Mouse (Mus musculus) small intestine, adult 2 months (tissue): ENCODE measurements around the gene A030014E15Rik. TPM values are rescaled to one million over a fixed set of nuclear protein-coding genes. Genes with fewer than 3 reads are reported as not detected.

Experiments
- H3K27ac ChIP-seq: fragments of 200-500 bp; 2 replicates; pipeline ENCODE4 v1.5.1; 2012; ENCODE audit warnings: low read depth, low read length, control low read depth, inconsistent platforms; ENCODE audit not compliant: insufficient read depth
- H3K27me3 ChIP-seq: fragments of 200-500 bp; 2 replicates; pipeline ENCODE4 v1.6.1; 2012; ENCODE audit warnings: mild to moderate bottlenecking, moderate library complexity, low read length, inconsistent platforms; ENCODE audit not compliant: control insufficient read depth, insufficient read depth
- H3K36me3 ChIP-seq: fragments of 200-500 bp; 2 replicates; pipeline ENCODE4 v1.6.1; 2012; ENCODE audit warnings: mild to moderate bottlenecking, low read length, control low read depth, inconsistent platforms; ENCODE audit not compliant: control insufficient read depth, insufficient read depth
- H3K4me1 ChIP-seq: fragments of 200-500 bp; 2 replicates; pipeline ENCODE4 v1.6.1; 2012; ENCODE audit warnings: low read length, inconsistent platforms, mixed read lengths; ENCODE audit not compliant: control insufficient read depth, insufficient read depth, insufficient read length
- H3K4me3 ChIP-seq: fragments of 200-500 bp; 2 replicates; pipeline ENCODE4 v1.5.1; 2012; ENCODE audit warnings: low read depth, mild to moderate bottlenecking, control low read depth, inconsistent platforms, low read length, moderate library complexity
- CTCF ChIP-seq: fragments of 200-500 bp; IDR thresholded peaks from 2 replicates; pipeline ENCODE4 v1.5.1; 2012; ENCODE audit warnings: low read depth, mild to moderate bottlenecking, control low read depth, inconsistent platforms, low read length, moderate library complexity, mixed read lengths; ENCODE audit not compliant: insufficient replicate concordance, insufficient read length; ENCODE audit errors: extremely low read depth
- POLR2A ChIP-seq: fragments of 200-500 bp; IDR thresholded peaks from 2 replicates; pipeline ENCODE4 v1.6.1; 2012; ENCODE audit warnings: low read depth, mild to moderate bottlenecking, control low read depth, inconsistent platforms, low read length, moderate library complexity
- WGBS: fragments of 180-500 bp; shearing (Covaris S2); methylation state at CpG from one replicate; pipeline ENCODE4 v1.1.7; 2018; 5-methylcytosine and 5-hydroxymethylcytosine counted together
- polyA plus RNA-seq: library from polyadenylated mRNA; depleted of rRNA; stranded (reverse); fragments of >200 nt; gene quantifications from 2 replicates; pipeline ENCODE4 v1.2.3, GENCODE M21; 2012; rRNA removed

Gene A030014E15Rik
- polyA plus RNA-seq, 1 experiment = not detected

GRCm38 (mm10) chr1:82972046-82972445 is 47.3 kb downstream of the A030014E15Rik start:
- no peaks in the 10 kb centered on the region for H3K36me3 ChIP-seq
- TF ChIP-seq POLR2A (no peak), CTCF (no peak)
- H3K27ac ChIP-seq = no peak overlapping the region
- H3K4me3 ChIP-seq = no peak overlapping the region
- no peaks in the 10 kb centered on the region for H3K27me3 ChIP-seq
- peaks cover 10% of the 10 kb centered on the region; the same call in 1 of the 2 replicates for H3K4me1 ChIP-seq
- 44% methylated on average over 4 of the region's 4 CpGs for WGBS

DNA sequence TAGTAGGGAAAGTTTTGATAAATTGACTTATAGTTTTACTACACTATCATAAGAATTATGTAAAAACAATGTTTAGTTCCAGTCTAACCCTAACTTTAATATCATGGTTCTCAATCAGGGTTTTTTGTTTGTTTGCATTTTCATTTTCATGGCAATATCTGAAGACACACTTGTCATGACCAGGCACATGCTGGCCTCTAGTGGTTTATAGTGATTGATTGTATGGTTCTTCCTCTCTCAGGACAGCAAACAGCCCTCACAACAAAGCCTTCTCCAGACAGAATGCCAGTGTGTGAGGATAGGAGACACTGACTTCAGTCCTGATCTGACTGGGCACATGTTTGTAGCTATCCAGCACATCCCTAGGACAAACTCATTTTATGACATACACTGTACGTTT is 48.5 kb downstream of the A030014E15Rik start:
- WGBS = 83% methylated on average over 1 of the region's 1 CpGs
- no peak overlapping the region for H3K4me3 ChIP-seq
- no peaks in the 10 kb centered on the region for H3K36me3 ChIP-seq
- no peaks in the 10 kb centered on the region for H3K27me3 ChIP-seq
- H3K4me1 ChIP-seq = peaks cover 10% of the 10 kb centered on the region; the same call in 1 of the 2 replicates
- H3K27ac ChIP-seq = no peak overlapping the region
- no peak for TF ChIP-seq POLR2A
- no peak for TF ChIP-seq CTCF

GRCm38 (mm10) chr1:82973901-82974300 is 49.2 kb downstream of the A030014E15Rik start:
- peaks cover 10% of the 10 kb centered on the region; the same call in 1 of the 2 replicates for H3K4me1 ChIP-seq
- TF ChIP-seq POLR2A (no peak), CTCF (no peak)
- 46% methylated on average over 6 of the region's 6 CpGs for WGBS
- H3K27ac ChIP-seq = no peak overlapping the region
- H3K36me3 ChIP-seq = no peaks in the 10 kb centered on the region
- no peaks in the 10 kb centered on the region for H3K27me3 ChIP-seq
- no peak overlapping the region for H3K4me3 ChIP-seq

- H3K4me3 ChIP-seq = no peak overlapping the region
- 30% methylated on average over 9 of the region's 9 CpGs for WGBS
- H3K36me3 ChIP-seq = no peaks in the 10 kb centered on the region
- no peak overlapping the region for H3K27ac ChIP-seq
- H3K27me3 ChIP-seq = no peaks in the 10 kb centered on the region
- TF ChIP-seq POLR2A (no peak), CTCF (no peak)
- H3K4me1 ChIP-seq = peaks cover 10% of the 10 kb centered on the region; the same call in 1 of the 2 replicates
Measured at GRCm38 (mm10) chr1:82974342-82974741, 49.6 kb downstream of the A030014E15Rik start.

Other genes with a start within 250 kb of the A030014E15Rik start
- 22.3 and 31.7 TPM in 2 replicates for gene Mff, start 200.0 kb upstream of the A030014E15Rik start, polyA plus RNA-seq
- 38.1 and 224 TPM in 2 replicates for gene Tm4sf20, start 156.5 kb upstream of the A030014E15Rik start, polyA plus RNA-seq
- gene Gm47791, start 153.7 kb upstream of the A030014E15Rik start, polyA plus RNA-seq = not detected in 2 replicates
- gene Agfg1, start 85.4 kb upstream of the A030014E15Rik start, polyA plus RNA-seq = 28.4 and 46.7 TPM in 2 replicates
- 1.6 and 2.2 TPM in 2 replicates for gene A030005L19Rik, start 11.6 kb upstream of the A030014E15Rik start, polyA plus RNA-seq
- gene Gm6217, start 6.5 kb downstream of the A030014E15Rik start, polyA plus RNA-seq = not detected in 2 replicates
- gene A030003K21Rik, start 18.5 kb downstream of the A030014E15Rik start, polyA plus RNA-seq = not detected in 2 replicates
- gene Gm7544, start 31.1 kb downstream of the A030014E15Rik start, polyA plus RNA-seq = not detected in 2 replicates
- gene Gm47955, start 35.4 kb downstream of the A030014E15Rik start, polyA plus RNA-seq = not detected in 2 replicates
- not detected in 2 replicates for gene Gm47959, start 75.6 kb downstream of the A030014E15Rik start, polyA plus RNA-seq
- gene Slc19a3, start 113.5 kb downstream of the A030014E15Rik start, polyA plus RNA-seq = 0.63 and 8.2 TPM in 2 replicates
- gene Krtap28-10, start 117.6 kb downstream of the A030014E15Rik start, polyA plus RNA-seq = not detected in 2 replicates
- gene Gm47969, start 120.0 kb downstream of the A030014E15Rik start, polyA plus RNA-seq = 0.09 TPM in 1 of 2 replicates, not detected in the other
- 0.18 TPM in 1 of 2 replicates, not detected in the other for gene A030005K14Rik, start 134.5 kb downstream of the A030014E15Rik start, polyA plus RNA-seq
- 1.3 TPM in 1 of 2 replicates, not detected in the other for gene Krtap28-13, start 136.0 kb downstream of the A030014E15Rik start, polyA plus RNA-seq
- gene Ccl20, start 191.8 kb downstream of the A030014E15Rik start, polyA plus RNA-seq = 4.1 and 15.3 TPM in 2 replicates
- not detected in 2 replicates for gene Daw1, start 234.8 kb downstream of the A030014E15Rik start, polyA plus RNA-seq